In the genomic region with DNA sequence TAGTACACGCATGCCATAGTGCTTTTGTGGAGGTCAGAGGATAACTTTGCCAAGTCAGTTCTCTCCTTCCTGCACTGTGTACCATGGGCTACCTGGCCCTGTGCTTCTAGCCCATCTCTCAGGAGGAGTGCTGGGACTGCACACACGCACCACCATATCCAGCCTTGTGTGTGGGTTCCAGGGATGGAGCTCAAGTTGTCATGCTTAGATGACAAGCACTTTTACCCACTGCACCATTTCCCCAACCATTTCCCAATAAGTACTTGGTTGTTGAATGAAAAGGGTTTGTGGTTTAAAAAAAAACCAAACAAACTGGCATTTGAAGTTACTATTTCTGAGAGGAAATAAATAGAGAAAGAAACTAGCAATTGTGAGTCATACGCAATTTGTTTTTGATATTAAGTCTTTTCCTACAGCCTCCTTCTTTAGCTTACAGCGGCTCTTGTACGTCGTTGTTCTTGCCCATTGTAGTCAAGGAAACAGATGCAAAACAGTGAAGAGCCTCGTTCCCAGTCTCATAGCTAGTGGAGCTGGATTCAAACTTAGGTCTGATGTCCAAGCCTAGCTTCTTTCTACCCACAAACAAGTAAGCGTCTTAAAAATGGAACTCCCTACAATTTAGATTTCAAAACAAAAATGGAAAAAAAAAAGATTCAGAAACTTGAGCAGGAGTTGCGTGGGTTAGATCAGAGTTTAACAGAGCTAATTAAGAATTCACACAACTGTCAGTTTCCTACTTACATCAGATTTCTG, we compare ENCODE assay signal across 18 mouse cellular contexts. TPM values are rescaled to one million over a fixed set of nuclear protein-coding genes. Genes with fewer than 3 reads are reported as not detected.
DNase-seq lines count a peak whose midpoint lies in the region; ATAC-seq lines count a peak whose summit lies in the region.
"Had no signal": no experiment of that assay in that cellular context is flagged by ENCODE, and none has a peak within 500 bp of the region (broad histone marks: within the 10 kb centered on the region; RNA-seq: fewer than 3 reads in every experiment).

No protein-coding gene starts in this region.

- DNase-seq in left cerebral cortex, adult 11 months (ENCODE audit: low spot score), result peak; percentile 33
- DNase-seq in left cerebral cortex, adult 18-20 months (ENCODE audit: low spot score in 2 of 2), result no peak
- peak; percentile 39 to 69 for DNase-seq in right cerebral cortex, postnatal 10 days (ENCODE audit: low spot score in 2 of 2)
- no peak for DNase-seq in right cerebral cortex, postnatal 25 days
- no peak for DNase-seq in thymus, postnatal 4 days
- no peak for DNase-seq in thymus, postnatal 0 days (ENCODE audit: low spot score)
- DNase-seq: adrenal gland, postnatal 25 days; cerebellum, adult 9-10 months; kidney, adult 2 months; kidney, postnatal 10 days; lung, adult 2 months; thymus, adult 18-20 months had no signal

- ATAC-seq in granulocyte monocyte progenitor cell, adult 5-6 weeks (replicated peaks; ENCODE audit: poor library complexity, severe bottlenecking), result peak; percentile 73
- ATAC-seq: CD4-positive, CD25-positive, alpha-beta regulatory T cell, adult 4 months; forebrain, embryonic 16.5 days; liver, embryonic 12.5 days had no signal

RNA-seq across cellular contexts. Expression of gene Reep1, which starts 38.3 kb away (rescaled TPM):
- total RNA-seq in left cerebral cortex, adult 18-20 months (2021), result 10 to 100 TPM; 84.9 to 85.6 TPM
- 2.4 and 2.6 TPM in 2 replicates for total RNA-seq in granulocyte monocyte progenitor cell, adult 5-6 weeks (2014; fragmentation: Nextera tagmentation)
- 0.60 and 2.0 TPM in 2 replicates for total RNA-seq in granulocyte monocyte progenitor cell, adult 5-6 weeks (2017)
- 2.2 and 2.4 TPM in 2 replicates for polyA plus RNA-seq in thymus, postnatal 0 days (2015; fragmentation: Nextera tagmentation; extraction: Ambion mirVana)
- total RNA-seq: hematopoietic stem cell, adult 5-6 weeks; megakaryocyte-erythroid progenitor cell, adult 5-6 weeks had no signal

Comparison
In these comparisons a context has a peak if more than half of its experiments do, and no peak if none do; other contexts are left out.
1. DNase-seq: peak in left cerebral cortex, adult 11 months (single experiment) and right cerebral cortex, postnatal 10 days (2 of 2); none in left cerebral cortex, adult 18-20 months (0 of 2), right cerebral cortex, postnatal 25 days (single experiment), thymus, postnatal 4 days (single experiment) and thymus, postnatal 0 days (single experiment).
2. RNA of gene Reep1, which starts 38.3 kb away (total RNA-seq): 84.9 to 85.6 TPM in left cerebral cortex, adult 18-20 months; 0.60 to 2.6 TPM in granulocyte monocyte progenitor cell, adult 5-6 weeks; every median in the first group is over 10 times any median in the second.